Mouse (Mus musculus) thymus, adult 18-20 months (tissue): ENCODE data around the gene Ube3b.
A peak's percentile ranks its signal among the peaks of the same experiment; 100 is the strongest.

Experiments used
- DNase-seq, 2 experiments: peaks; one replicate each; pipeline ENCODE4 v3.0.0; 2022; ENCODE audit warnings: mixed read lengths in 2 of 2

Ube3b gene

GRCm38 (mm10) chr5:114374409-114375213 lies 5.8 kb upstream of the Ube3b start:
- DNase-seq, result peak in 1 of 2 experiments; percentile 32

GRCm38 (mm10) chr5:114378177-114378920 lies 2.1 kb upstream of the Ube3b start:
- DNase-seq, result no peak

GRCm38 (mm10) chr5:114378936-114379335 lies 1.5 kb upstream of the Ube3b start:
- DNase-seq, result no peak

DNA sequence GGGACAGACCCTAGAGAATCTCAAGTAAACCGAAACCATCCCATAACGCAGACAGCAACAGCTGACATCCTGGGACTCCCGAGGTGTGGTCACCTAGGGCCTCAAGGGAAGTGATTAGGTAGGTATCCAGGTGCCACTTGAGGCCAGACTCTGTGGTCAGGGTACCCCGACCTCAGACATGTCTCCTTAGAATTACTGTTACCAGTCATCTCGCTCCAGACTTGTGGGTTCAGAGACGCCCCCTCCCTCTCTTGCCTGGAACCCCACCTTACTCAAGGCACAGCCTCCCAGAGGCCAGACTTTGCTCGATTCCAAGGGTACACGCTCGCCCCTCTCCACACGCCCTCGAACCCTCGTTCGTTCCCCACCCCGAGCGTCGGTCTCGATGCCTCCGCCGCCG lies 644 bp upstream of the Ube3b start:
- peak in 1 of 2 experiments; percentile 22 for DNase-seq

DNA sequence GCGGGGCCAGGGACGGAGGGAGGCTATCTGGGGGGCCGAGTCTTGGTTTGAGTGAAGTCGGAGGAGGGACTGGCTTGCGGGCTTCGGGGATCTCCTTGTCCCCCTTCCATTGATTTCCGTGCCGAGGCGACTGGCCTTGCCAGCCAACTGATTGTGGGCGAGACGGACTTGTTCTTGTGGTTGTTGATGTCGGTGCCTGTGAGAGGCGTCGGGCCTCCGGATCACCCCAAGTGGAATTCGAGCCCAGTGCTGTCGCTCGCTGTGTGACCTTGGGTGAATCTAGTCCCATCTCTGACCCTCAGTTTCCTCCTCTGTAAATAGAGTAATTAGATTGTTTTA lies 575 bp downstream of the Ube3b start:
- DNase-seq, result no peak

DNA sequence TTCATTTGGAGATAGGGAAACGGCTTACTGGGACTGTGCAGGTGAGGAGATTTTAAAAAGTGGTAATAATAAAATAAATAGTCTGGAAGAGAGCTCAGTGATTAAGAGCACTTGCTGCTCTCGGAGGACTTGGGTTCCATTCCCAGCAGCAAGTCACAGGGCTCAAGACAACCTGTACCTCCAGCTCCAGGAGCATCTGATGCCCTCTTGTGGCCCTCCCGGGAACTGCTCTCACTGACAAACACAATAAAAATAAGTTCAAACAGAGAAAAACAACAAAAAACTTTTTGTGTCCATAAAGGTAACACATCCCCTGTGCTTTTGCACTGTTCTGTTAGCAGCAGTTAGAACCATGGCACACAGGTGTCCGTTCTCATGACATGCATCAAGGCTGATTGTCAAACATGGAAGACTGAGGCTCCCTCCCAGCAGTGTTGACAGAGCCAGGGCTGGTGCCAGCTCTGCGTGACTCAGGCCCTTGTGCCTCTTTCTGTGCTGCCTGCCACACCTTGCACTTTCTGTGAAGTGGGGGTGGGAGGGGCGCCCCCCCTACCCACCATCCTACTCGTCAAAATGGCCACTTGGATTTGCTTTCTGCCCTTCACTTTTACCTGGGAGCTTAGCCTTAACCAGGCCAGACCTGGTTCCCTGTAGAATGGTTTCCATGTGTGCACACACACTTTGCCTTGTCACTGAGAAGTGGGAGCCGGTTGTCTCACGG lies 2.9 kb downstream of the Ube3b start:
- DNase-seq, result no peak

GRCm38 (mm10) chr5:114384448-114384847 lies 4.0 kb downstream of the Ube3b start:
- DNase-seq, result no peak

- no peak for DNase-seq
These were observed 12.8 kb downstream of the Ube3b start for GRCm38 (mm10) chr5:114393169-114393568.

DNA sequence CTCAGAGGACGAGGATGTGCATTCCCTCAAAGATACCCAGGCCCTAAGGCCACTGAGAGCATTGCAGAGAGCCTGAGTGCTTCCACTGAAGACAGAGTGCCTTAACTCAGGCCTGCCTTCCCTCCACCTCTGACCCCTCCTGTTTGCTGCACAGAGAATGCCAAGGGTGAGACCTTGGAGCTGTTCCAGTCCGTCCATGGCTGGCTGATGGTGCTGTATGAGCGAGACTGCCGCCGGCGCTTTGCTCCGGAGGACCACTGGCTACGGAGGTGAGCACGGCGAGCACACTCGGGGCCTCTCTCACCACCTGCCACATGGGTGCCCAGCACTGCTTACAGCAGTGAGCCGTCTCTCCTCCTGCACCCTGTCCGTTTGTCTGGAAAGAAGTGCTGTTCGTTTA lies 26.2 kb downstream of the Ube3b start:
- DNase-seq, result no peak

DNA sequence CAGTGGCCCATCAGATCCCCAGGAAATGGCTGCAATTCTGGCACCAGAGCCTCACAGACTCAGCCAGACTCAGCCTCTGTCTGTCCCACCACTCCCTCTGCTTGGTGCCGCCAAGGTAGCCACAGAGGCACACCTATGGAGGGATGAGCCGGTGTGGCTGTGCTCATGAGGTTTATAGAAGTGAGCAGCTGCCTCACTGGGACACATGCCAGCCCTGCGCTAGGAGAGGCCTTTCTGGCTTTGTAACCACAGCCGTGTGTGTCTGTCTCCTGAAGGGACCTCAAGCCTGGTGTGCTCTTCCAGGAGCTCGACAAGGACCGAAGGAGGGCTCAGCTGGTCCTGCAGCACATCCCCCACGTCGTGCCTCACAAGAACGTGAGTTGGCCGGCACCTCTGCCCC lies 26.9 kb downstream of the Ube3b start:
- no peak for DNase-seq

DNA sequence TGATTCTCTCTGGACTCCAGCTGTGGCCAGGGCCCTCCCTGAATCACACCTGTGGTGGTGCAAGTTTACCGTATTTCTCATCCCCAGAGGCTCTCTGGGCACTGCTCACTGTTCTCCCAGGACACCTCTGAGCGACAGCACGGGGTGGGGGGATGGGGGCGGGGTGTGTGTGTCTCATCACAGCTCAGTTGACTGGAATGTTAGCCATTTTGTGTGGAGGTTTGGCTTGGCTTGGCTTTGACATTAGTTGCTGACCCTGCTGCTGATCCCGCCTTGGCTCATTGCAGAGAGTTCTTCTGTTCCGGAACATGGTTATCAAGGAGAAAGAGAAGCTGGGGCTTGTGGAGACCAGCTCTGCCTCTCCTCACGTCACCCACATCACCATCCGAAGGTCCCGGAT lies 27.4 kb downstream of the Ube3b start:
- DNase-seq, result no peak

DNA sequence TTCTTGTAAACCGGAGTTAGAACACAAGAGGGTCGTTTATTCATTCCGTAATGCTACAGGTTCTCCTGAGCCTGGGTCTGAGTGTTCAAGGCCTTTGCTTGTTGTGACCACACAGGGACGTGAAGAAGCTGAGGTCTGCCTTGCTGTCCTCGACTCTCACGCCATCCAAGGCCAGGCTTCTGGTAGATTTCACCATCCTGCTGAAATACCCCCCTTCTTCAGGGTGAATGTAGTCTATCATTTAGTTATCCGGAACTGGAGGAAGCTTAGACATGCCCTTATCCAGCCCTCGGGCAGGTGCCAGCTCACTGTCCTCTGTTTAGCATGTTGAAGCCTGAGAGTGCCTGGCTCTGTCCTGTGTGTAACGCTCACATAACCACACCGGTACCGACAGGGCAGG lies 28.4 kb downstream of the Ube3b start:
- no peak for DNase-seq

- no peak for DNase-seq
These were observed 30.0 kb downstream of the Ube3b start for GRCm38 (mm10) chr5:114410429-114410828.

DNA sequence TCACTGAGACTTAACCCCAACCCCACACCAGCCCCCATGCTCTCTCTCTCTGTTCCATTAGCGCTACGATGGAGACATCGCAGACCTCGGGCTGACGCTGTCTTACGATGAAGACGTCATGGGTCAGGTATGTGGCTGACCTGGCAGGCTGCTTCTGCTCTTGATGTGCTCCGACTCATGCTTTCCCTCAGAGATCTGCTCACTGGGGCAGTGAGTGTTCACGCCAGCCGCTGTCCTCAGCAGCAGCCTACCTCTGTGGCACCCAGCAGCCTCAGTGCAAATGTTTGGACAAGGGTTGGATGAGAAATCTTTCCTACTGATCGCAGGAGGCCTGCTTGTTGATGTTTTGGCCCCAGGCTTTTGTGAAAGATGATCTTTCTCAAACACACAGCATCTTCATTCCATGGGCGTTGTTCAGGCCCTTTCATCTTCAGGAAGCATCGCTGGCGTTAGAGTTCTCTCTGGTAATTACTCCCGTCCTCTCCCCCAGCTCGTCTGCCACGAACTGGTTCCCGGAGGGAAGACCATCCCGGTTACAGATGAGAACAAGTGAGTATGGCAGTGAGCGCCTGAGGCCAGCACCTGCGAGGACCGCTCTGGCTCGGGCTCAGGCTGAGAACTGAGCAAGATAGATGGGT lies 32.1 kb downstream of the Ube3b start:
- DNase-seq, result no peak

DNA sequence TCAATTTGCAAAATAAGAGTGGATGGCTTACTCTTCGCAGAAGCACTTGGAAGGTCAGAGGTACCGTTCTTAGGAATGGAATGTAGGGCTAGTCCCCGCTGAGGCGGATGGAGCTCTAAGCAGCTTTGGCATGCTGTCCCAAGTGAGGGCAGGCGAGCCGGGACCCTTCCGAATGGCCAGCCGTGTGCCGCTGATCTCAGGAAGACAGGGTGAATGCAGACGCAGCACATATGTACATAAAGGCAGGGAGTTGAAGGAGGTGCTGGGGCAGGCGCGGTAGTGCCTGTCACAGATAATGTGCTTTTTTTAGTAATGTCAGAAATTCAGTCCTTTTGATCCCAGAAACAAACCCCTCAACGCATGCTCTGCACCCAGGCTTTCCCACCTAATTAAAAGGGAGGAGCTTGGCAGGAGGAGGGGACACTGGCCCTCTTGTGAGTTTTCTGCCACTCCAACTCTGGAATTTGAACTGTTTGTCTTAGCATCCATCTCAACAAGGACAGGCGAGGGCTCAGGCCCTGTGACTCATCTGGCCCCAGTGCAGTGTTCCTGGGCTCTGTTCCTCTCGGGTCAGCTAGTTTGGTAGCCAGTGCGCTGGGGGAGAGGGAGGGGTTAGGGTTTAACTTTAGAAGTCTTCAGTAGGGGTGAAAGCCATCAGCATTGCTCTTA lies 32.8 kb downstream of the Ube3b start:
- DNase-seq, result no peak

DNA sequence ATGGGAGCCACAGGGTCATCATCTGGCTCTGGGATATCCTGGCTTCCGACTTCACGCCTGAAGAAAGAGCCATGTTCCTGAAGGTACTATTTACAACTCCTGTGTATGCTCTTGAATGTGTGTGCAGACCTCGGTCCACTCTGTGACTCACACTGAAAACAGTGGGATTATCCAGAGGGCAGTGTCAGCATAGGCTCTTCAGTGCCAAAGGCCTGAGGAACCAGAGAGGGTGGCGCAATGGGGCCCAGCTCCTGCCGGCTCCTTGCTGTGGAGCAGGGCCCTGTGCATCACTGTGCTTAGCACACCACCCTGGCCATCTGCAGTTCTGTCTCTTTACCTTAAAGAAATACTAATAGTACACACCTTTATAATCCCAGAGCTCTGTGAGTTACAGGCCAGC lies 35.2 kb downstream of the Ube3b start:
- no peak for DNase-seq

DNA sequence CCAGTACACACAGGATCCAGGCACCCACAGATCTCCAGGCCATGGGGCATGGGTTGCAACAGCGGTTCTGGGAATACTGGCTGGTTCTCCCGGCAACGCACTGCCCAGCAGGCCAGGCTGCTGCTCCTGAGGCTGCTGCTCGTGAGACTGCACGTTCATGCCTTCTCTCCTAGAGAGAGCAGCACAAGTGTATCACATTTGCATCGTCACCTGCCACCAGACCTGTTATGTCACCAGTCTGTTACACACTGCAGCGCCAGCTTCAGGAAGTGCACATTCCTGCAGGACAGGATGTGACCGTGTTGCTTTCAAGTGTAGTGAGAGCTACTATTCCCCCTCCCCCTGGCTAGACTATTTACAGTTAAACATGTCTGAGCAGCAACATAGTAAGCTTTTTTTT lies 36.4 kb downstream of the Ube3b start:
- DNase-seq, result no peak

- no peak for DNase-seq
These were observed 38.1 kb downstream of the Ube3b start for GRCm38 (mm10) chr5:114418541-114418940.

DNA sequence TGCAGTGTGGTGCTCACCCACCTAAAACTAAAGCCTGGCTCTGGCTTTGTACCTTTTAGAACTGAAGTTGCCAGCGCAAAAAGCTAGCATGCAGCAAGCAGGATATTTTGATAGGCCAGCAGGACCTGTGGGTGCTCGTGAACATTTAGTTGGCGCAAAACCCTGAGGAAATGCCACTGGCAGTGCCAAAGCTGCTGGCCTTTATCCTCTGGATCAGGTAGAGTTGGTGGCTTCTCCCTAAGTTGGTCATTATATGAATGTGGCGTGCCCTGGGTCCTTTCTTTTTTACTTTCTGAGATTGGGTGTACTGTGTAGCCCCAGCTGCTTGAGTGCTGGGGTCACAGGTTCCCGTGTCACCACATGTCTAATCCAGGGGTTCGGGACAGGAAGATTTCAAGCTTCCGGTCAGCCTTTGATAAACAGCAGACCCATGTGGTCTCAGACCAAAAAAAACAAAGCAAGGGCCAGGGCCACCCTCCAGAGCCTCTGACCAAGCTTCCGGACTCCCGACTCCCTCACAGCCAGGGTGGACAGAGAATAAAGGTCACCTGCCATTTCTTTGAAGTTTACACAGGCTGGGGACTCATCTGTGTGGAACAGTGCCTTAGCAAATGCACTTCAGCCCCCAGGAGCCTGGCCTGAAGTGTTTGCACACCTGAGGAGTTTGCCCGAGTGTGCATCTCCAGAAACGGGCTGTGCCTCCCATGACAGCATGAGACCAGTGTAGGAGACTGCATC lies 41.3 kb downstream of the Ube3b start:
- DNase-seq, result no peak

GRCm38 (mm10) chr5:114422591-114422990 lies 42.2 kb downstream of the Ube3b start:
- no peak for DNase-seq

- no peak for DNase-seq
These were observed 43.6 kb downstream of the Ube3b start for GRCm38 (mm10) chr5:114423961-114424360.

GRCm38 (mm10) chr5:114426732-114427131 lies 46.3 kb downstream of the Ube3b start:
- no peak for DNase-seq
